Mouse (Mus musculus) ES-CJ7 (cell line): ENCODE data around the gene Sumf1.

Source experiments
- DNase-seq: peaks from one replicate; pipeline ENCODE4 v3.0.0; 2011; ENCODE audit warnings: low read depth, low spot score

Sumf1 gene

DNA sequence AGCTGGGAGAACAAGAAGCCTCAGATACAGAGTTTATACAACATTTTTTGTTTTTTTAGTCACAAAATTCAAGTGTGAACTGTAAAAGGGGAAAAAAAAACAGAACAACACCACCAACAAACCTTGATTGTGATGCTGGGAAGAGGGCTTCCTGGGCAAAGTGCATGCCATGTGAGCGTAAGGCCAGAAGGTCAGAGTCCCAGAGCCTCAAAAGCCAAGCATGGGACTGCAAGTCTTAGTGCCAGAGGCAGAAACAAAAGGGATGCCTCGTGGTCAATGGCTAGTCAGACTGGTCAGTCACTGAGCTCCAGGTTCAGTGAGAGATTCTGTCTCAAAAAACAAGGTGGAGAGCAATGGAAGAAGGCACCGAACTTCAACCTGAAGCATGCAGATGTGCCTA lies 92.7 kb downstream of the Sumf1 start:
- no peak for DNase-seq

DNA sequence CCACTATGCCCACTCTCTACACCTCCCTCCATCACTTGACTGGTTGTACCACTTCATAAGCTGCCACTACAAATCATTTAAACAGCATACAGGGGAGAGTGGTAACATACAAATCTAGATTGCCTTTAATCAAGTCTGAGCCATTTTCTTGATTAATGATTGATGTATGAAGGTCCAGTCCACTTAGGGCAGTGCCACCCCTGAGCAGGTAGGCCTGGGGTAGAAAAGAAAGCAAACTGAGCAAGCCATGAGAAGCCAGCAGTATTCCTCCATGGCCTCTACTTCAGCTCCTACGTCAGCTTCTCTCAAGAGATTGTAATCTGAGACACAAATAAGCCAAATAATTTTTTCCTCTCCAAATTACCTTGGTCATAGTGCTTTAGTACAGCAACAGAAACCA lies 94.1 kb downstream of the Sumf1 start:
- DNase-seq = no peak

DNA sequence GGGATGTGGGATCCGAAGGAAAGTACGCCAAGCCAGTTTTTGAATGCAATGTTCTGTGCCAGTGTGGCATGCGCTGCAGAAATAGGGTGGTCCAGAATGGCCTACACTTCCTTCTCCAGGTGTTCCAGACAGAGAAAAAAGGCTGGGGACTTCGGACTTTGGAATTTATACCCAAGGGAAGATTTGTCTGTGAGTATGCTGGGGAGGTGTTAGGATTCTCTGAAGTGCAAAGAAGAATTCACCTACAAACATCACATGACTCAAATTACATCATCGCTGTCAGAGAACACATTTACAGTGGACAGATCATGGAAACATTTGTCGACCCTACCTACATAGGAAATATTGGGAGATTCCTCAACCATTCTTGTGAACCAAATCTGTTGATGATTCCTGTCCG lies 109.5 kb downstream of the Sumf1 start:
- DNase-seq = no peak

- DNase-seq = no peak
Observed at GRCm38 (mm10) chr6:108074624-108075023, 110.8 kb downstream of the Sumf1 start.

DNA sequence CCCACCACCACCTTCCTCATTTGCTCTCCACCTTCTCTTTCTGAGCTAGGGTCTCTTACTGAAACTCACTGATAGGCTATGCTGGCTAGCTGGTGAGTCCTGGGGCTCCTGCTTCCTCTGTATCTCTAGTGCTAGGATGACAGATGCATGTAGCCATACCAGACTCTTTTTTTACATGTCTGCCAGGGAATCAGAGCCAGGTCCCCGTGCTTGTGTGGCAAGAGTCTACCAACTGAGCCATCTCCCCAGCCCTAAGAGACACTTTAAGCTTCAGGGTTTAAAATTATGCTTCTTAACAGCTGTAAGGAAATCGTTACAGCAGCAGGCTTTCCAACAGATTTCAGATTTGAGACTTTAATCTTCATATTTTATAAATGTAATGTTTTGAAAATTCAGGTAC lies 111.5 kb downstream of the Sumf1 start:
- DNase-seq = no peak

GRCm38 (mm10) chr6:108073071-108073470 lies 112.3 kb downstream of the Sumf1 start:
- DNase-seq = no peak

- peak; percentile 90 for DNase-seq
Observed at GRCm38 (mm10) chr6:108070947-108071346, 114.4 kb downstream of the Sumf1 start.

DNA sequence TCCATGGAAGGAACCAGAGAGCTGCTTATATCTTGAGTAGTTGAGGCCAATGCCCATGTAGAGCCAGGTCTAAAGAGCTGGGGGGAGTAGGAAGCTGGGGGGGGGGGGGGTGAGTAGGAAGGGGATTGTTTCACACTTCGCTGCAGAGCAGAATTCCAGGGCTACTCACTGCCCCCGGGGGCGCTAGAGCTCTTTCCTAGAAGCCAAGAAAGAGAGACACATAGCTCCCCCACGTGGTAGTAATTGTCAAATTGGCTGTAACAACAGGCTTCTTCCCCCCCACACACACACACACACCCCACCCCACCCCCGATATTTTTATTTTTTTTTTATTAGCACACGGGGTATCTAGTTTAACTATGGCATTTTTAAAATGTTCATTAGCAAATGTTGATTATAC lies 119.8 kb downstream of the Sumf1 start:
- peak; percentile 94 for DNase-seq

DNA sequence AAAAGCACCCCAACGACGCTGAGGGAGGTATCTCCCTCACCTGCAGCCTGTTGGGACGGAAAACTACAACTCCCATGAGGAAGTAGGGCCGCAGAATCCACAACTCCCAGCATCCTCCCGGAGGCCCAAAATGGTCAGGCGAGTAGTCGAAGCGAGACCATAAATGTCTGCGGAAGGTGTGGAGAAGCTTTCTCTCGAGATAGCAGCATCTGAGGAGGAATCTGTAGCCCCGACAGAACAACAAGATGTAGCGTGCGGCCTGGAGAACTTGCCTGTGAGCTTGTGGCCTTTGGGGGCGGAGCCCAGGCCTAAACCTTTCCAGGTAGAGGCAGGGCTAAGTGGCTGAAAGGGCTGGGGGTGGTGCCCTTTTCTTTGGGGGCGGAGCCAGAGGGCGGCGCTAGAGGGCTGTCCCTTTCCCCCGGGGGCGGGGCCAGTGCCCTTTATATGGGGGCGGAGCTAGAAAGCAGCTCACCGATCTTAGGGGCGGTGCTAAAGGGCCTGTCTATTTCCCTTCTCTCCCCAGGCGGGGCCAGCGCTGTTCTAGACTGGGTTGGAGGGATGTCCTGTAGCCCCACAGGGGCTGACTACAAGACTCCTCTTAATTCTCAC lies 120.4 kb downstream of the Sumf1 start, which contains the start of gene Setmar:
Gene Setmar (plus strand): TSS at position 128 of the 609 bp plus-strand sequence.
- DNase-seq = peak; percentile 93

DNA sequence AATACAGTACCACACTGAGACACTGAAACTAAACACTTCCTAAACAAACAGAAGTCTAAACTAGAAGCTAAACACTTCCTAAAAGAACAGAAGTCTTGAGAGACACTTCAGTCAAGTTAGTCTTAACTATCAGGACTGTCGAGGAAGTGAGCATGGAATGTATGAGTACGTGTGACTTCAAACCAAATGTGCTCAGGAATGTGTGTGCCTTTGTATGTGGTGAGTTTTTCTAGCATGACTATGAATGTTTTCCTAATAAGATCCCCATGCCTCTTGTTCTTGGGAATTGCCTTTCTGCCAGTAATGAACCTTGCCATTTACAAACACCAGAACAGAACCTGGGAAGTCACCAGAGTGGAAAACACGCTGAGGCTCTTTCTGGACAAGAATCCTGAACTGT lies 124.3 kb downstream of the Sumf1 start:
- DNase-seq = no peak

GRCm38 (mm10) chr6:108058066-108058465 lies 127.3 kb downstream of the Sumf1 start:
- DNase-seq = no peak

DNA sequence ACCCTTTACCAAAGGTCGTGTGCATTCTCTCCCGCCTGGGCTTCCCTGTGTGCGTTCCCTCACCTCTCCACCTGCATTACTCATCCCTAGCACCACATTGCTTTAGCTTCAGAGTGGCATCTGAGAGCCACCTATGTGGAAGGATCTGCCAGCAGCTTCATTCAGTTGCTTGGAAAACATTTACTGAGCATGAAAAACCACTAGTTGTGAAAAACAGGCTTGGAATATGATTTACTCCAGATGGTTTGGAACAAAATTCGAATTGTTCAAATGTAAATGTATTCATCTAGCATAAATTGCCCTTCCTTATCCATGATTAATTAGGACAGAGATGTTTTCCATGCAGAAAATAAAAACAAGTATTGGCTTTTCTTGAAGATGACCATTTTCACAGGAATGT lies 128.0 kb downstream of the Sumf1 start:
- no peak for DNase-seq
